ENCODE assay signal across 11 mouse cellular contexts in the genomic region with DNA sequence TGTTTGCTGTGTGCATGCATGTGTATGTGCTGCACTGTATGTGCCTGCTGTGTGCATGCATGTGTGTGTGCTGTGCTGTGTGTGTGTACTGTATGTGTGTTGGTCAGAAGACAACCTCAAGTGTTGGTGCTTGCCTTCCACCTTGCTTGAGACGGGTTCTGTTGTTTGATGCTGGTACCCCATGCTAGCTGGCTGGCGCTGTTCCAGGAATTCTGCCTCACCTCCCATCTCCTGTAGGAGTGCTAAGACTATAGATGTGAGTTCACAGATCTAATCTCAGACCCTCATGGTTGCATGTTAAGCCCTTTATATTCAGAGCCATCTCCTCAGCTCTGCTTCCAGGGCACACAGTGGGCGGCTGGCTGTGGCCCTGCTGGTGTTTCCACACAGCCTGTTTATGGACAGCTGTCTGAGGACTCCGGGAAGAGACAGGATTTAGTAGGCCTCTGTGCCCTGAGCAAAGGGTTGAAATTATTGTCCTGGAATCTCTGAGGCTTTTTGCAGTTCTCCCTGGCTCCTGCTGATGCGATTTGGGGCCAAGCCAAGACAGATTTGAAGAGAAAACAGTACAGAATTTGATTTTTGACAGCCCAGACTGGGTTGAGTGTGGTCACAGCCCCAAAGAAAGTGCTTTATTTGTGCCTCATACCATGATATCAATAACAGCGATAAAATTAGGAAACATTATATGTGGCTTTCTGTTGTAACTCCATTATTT. TPM values are rescaled to one million over a fixed set of nuclear protein-coding genes. Genes with fewer than 3 reads are reported as not detected.
DNase-seq lines count a peak whose midpoint lies in the region; ATAC-seq and TF ChIP-seq lines count a peak whose summit lies in the region.
"Had no signal": no experiment of that assay in that cellular context is flagged by ENCODE, and none has a peak within 500 bp of the region (broad histone marks: within the 10 kb centered on the region; RNA-seq: fewer than 3 reads in every experiment).

No protein-coding gene starts in this region.

- TF ChIP-seq CTCF in layer of hippocampus, adult 2 months (conservative IDR thresholded peaks at IDR 0.05) = no peak
- no peak for TF ChIP-seq CTCF in G1E (IDR thresholded peaks at IDR 0.05; ENCODE audit: low read depth, low read length)
- no peak for TF ChIP-seq CTCF in hindbrain, postnatal 0 days (IDR thresholded peaks at IDR 0.05; ENCODE audit: low read depth)
- no peak for TF ChIP-seq CTCF in intestine, postnatal 0 days (IDR thresholded peaks at IDR 0.05; ENCODE audit: low read depth)

- peaks cover 3% of the 10 kb centered on the region; the same call in 1 of the 2 replicates for H3K27me3 ChIP-seq in G1E (ENCODE audit: insufficient read depth, low read length)
- no peaks in the 10 kb centered on the region for H3K27me3 ChIP-seq in hindbrain, postnatal 0 days (ENCODE audit: insufficient read depth, low read length)
- H3K27me3 ChIP-seq in intestine, postnatal 0 days (replicated peaks; ENCODE audit: control insufficient read depth, insufficient read depth, low read length) = no peaks in the 10 kb centered on the region
- H3K27me3 ChIP-seq: limb, embryonic 12.5 days had no signal

- H3K4me2 ChIP-seq in hindbrain, postnatal 0 days (ENCODE audit: low read depth, low read length) = no peak overlapping the region
- no peak overlapping the region for H3K4me2 ChIP-seq in intestine, postnatal 0 days (replicated peaks; ENCODE audit: low read depth)
- H3K4me2 ChIP-seq: limb, embryonic 12.5 days had no signal

- no peaks in the 10 kb centered on the region for H3K36me3 ChIP-seq in G1E (replicated peaks)
- no peaks in the 10 kb centered on the region for H3K36me3 ChIP-seq in hindbrain, postnatal 0 days (ENCODE audit: insufficient read depth, low read length)
- no peaks in the 10 kb centered on the region for H3K36me3 ChIP-seq in intestine, postnatal 0 days (ENCODE audit: control insufficient read depth, insufficient read depth)
- H3K36me3 ChIP-seq: limb, embryonic 12.5 days had no signal

- H3K27ac ChIP-seq in layer of hippocampus, adult 2 months = peak overlapping the region; percentile 37
- peak overlapping the region; percentile 11; the same call in 1 of the 2 replicates for H3K27ac ChIP-seq in hindbrain, postnatal 0 days
- H3K27ac ChIP-seq in intestine, postnatal 0 days (ENCODE audit: low read depth, low read length) = no peak overlapping the region
- H3K27ac ChIP-seq: limb, embryonic 12.5 days; macrophage had no signal

- no peak overlapping the region for H3K9ac ChIP-seq in hindbrain, postnatal 0 days (replicated peaks; ENCODE audit: low read length)
- H3K9ac ChIP-seq in intestine, postnatal 0 days (ENCODE audit: low read depth, low read length) = no peak overlapping the region
- H3K9ac ChIP-seq: limb, embryonic 12.5 days had no signal

- DNase-seq in cerebellum, postnatal 25 days = peak; percentile 18 to 51
- no peak for DNase-seq in cerebellum, adult 9-11 months
- DNase-seq in layer of hippocampus, adult 2 months (ENCODE audit: low spot score in 2 of 2) = peak; percentile 19 to 38
- no peak for DNase-seq in layer of hippocampus, adult 8-10 months (ENCODE audit: low spot score in 2 of 2)
- DNase-seq in G1E (ENCODE audit: low spot score) = no peak
- peak; percentile 65 for DNase-seq in hindbrain, postnatal 0 days (ENCODE audit: low spot score)
- DNase-seq in urinary bladder, postnatal 14 days (ENCODE audit: low spot score) = no peak
- DNase-seq: heart, postnatal 10 days had no signal

- H3K9me3 ChIP-seq in G1E (replicated peaks) = peaks cover 76% of the 10 kb centered on the region
- no peaks in the 10 kb centered on the region for H3K9me3 ChIP-seq in hindbrain, postnatal 0 days (ENCODE audit: low read length)
- no peaks in the 10 kb centered on the region for H3K9me3 ChIP-seq in intestine, postnatal 0 days (ENCODE audit: control insufficient read depth)

- ATAC-seq in G1E (ENCODE audit: extremely low read depth, insufficient number of reproducible peaks, low FRiP score, poor library complexity, severe bottlenecking) = no peak
- ATAC-seq in hindbrain, postnatal 0 days = 0 out of 2 replicates have a peak, but pooled peaks have one; percentile 32
- ATAC-seq in intestine, postnatal 0 days = no peak

- WGBS in hindbrain, postnatal 0 days = 50% methylated on average over 6 of the region's 6 CpGs
- 78% methylated on average over 6 of the region's 6 CpGs for whole genome bisulfite sequencing in intestine, postnatal 0 days

- no peaks in the 10 kb centered on the region for H3K4me1 ChIP-seq in G1E (ENCODE audit: insufficient read depth, low read depth, low read length)
- H3K4me1 ChIP-seq in hindbrain, postnatal 0 days (ENCODE audit: insufficient read depth, low read length) = peaks cover 6% of the 10 kb centered on the region; the same call in 1 of the 2 replicates
- no peaks in the 10 kb centered on the region for H3K4me1 ChIP-seq in intestine, postnatal 0 days (replicated peaks; ENCODE audit: control insufficient read depth, insufficient read depth, low read length)

- H3K4me3 ChIP-seq in layer of hippocampus, adult 2 months = no peak overlapping the region
- H3K4me3 ChIP-seq in G1E (ENCODE audit: low read depth, low read length) = peak overlapping the region; percentile 47; the same call in 1 of the 2 replicates
- no peak overlapping the region for H3K4me3 ChIP-seq in hindbrain, postnatal 0 days (ENCODE audit: low read length)
- H3K4me3 ChIP-seq in intestine, postnatal 0 days (ENCODE audit: low read depth, low read length) = no peak overlapping the region
- H3K4me3 ChIP-seq: limb, embryonic 12.5 days had no signal

RNA-seq across cellular contexts. Expression of a gene that starts 6.2 kb away (rescaled TPM):
- total RNA-seq in layer of hippocampus, adult 2 months (2021) = 10 to 100 TPM; 25.5 to 28.0 TPM
- 10 to 100 TPM; 12.1 to 53.7 (median 21.9) TPM for total RNA-seq in layer of hippocampus, adult 8-10 months (2022)
- 104 and 105 TPM in 2 replicates for total RNA-seq in G1E (2014; fragmentation: Nextera tagmentation)
- total RNA-seq in G1E (2017) = 140 and 163 TPM in 2 replicates
- polyA plus RNA-seq in G1E (2012) = 3.0 and 3.8 TPM in 2 replicates
- 32.8 and 182 TPM in 2 replicates for total RNA-seq in hindbrain, postnatal 0 days (2014; rRNA removed)
- polyA plus RNA-seq in hindbrain, postnatal 0 days (2015; fragmentation: Nextera tagmentation; extraction: Ambion mirVana) = 281 and 288 TPM in 2 replicates
- 456 and 498 TPM in 2 replicates for polyA plus RNA-seq in intestine, postnatal 0 days (2015; fragmentation: Nextera tagmentation; extraction: Ambion mirVana)

RNA-seq across cellular contexts. Expression of a gene that starts 10.4 kb away (rescaled TPM):
- 10 to 100 TPM; 19.0 to 19.5 TPM for total RNA-seq in layer of hippocampus, adult 2 months (2021)
- total RNA-seq in layer of hippocampus, adult 8-10 months (2022) = 10 to 100 TPM; 19.5 to 29.8 (median 23.5) TPM
- not detected in 2 replicates for total RNA-seq in G1E (2014; fragmentation: Nextera tagmentation)
- 0.05 TPM in 1 of 2 replicates, not detected in the other for total RNA-seq in G1E (2017)
- polyA plus RNA-seq in G1E (2012) = not detected in 2 replicates
- total RNA-seq in hindbrain, postnatal 0 days (2014; rRNA removed) = 18.2 and 22.5 TPM in 2 replicates
- 3.0 and 3.3 TPM in 2 replicates for polyA plus RNA-seq in hindbrain, postnatal 0 days (2015; fragmentation: Nextera tagmentation; extraction: Ambion mirVana)
- polyA plus RNA-seq in intestine, postnatal 0 days (2015; fragmentation: Nextera tagmentation; extraction: Ambion mirVana) = 3.8 and 4.3 TPM in 2 replicates
- polyA plus RNA-seq: macrophage had no signal

RNA-seq across cellular contexts. Expression of a gene that starts 55.0 kb away (rescaled TPM):
- 10 to 100 TPM; 75.2 to 78.3 TPM for total RNA-seq in layer of hippocampus, adult 2 months (2021)
- total RNA-seq in layer of hippocampus, adult 8-10 months (2022) = 10 to 100 TPM; 69.4 to 87.5 (median 76.5) TPM
- total RNA-seq in G1E (2014; fragmentation: Nextera tagmentation) = 5.7 and 6.2 TPM in 2 replicates
- total RNA-seq in G1E (2017) = 7.6 and 8.4 TPM in 2 replicates
- 3.4 and 3.6 TPM in 2 replicates for polyA plus RNA-seq in G1E (2012)
- total RNA-seq in hindbrain, postnatal 0 days (2014; rRNA removed) = 75.9 and 79.3 TPM in 2 replicates
- 35.7 and 40.9 TPM in 2 replicates for polyA plus RNA-seq in hindbrain, postnatal 0 days (2015; fragmentation: Nextera tagmentation; extraction: Ambion mirVana)
- polyA plus RNA-seq in intestine, postnatal 0 days (2015; fragmentation: Nextera tagmentation; extraction: Ambion mirVana) = 31.4 and 32.9 TPM in 2 replicates

Comparison
In these comparisons a context has a peak if more than half of its experiments do, and no peak if none do; other contexts are left out.
1. DNase-seq: peak in cerebellum, postnatal 25 days (2 of 2), layer of hippocampus, adult 2 months (2 of 2) and hindbrain, postnatal 0 days (single experiment); none in cerebellum, adult 9-11 months (single experiment), layer of hippocampus, adult 8-10 months (0 of 2), G1E (single experiment) and urinary bladder, postnatal 14 days (single experiment).
2. RNA of a gene that starts 10.4 kb away (total RNA-seq): 19.5 to 29.8 TPM in layer of hippocampus, adult 8-10 months, 18.2 to 22.5 TPM in hindbrain, postnatal 0 days and 19.0 to 19.5 TPM in layer of hippocampus, adult 2 months; 0.05 TPM in G1E; every median in the first group is over 10 times any median in the second.